Mouse (Mus musculus): ENCODE results near the gene Olfr1089. TPM values are rescaled to one million over a fixed set of nuclear protein-coding genes. Genes with fewer than 3 reads are reported as not detected.

Olfr1089 gene
- not detected in 2 replicates for total RNA-seq (2017)

DNA sequence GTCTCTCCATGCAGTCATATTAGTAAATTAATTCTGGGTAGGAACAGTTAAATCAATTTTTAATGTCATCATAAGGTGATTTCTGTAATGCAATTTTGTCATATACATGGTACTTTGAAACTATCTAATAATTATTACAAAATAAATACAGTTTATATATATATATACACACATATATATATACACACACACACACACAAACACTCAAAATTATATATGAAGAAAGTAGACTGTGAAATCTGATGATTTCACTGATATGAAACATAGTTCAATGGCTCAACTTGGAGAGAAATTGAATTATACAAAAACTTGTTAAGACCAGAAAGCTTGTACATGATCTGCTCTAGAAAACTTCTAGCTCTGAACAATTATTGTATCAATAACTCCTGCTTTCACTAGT, at the start of gene Olfr1089:
Gene Olfr1089, minus strand, starts transcription at position 101 of the 400 bp plus-strand sequence.
- no peak for ATAC-seq (replicated peaks; ENCODE audit: low read depth, poor library complexity, severe bottlenecking)

DNA sequence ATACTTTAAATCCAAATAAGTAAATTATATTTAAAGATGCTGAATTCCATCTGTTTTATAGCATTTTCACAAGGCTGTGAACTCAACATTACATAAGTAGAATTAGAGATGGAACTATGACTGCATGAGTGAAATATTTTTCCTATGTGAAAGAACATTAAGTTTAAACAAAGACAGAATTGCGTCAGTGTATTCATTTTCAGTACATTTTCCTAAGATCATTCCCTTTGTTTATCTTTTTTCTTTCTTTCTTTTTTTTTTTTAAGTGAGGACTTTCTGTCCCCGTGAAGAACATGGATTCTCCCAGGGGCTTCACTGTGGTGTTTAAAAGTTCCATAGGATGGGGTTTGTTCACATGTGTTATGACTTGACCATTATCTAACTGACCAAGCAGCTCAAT, 48.7 kb upstream of the Olfr1089 start, which contains the start of gene Olfr1093:
Gene Olfr1093, plus strand, starts transcription at position 301 of the 400 bp plus-strand sequence.
- no peak for ATAC-seq (replicated peaks; ENCODE audit: low read depth, poor library complexity, severe bottlenecking)

DNA sequence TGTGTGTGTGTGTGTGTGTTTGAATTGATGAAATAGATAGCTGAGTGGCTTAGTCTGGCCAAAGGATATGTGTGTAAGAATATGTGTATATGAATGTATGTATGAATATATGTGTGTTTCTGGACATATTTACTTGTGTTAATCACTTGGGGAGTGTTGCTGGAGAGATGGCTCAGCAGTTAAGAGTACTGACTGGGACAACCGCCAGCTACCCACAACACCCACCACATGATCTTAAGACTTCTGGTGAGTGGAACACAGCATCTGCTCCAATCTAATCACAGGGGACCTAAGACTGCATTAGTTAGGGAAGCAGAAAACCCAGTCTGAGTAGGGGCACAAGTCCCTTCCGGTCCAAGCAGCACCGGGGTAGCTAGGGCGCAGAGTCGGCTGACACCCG, 27.5 kb upstream of the Olfr1089 start:
- ATAC-seq (replicated peaks; ENCODE audit: low read depth, poor library complexity, severe bottlenecking) = no peak

DNA sequence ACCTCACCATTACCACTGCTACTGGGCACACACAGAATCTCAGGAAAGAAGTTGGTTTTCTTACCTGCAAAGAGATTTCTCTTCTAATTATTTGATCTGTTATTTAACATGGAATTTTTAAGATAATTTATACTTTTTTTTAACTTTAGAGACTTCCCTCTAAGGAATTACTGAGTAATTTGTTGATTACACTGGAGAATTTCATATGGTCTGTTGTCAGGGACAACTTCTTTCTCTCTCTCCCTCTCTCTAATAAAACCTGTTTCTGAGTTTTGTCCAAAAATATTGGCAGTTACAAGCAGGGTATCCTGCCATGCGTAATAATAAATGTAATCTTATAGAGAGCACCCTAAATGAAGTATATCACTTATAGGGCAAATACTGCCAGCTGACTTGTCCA, 25.4 kb upstream of the Olfr1089 start, which contains the start of gene Olfr1090:
Gene Olfr1090, minus strand, starts transcription at position 101 of the 400 bp plus-strand sequence.
- ATAC-seq (replicated peaks; ENCODE audit: low read depth, poor library complexity, severe bottlenecking) = no peak

DNA sequence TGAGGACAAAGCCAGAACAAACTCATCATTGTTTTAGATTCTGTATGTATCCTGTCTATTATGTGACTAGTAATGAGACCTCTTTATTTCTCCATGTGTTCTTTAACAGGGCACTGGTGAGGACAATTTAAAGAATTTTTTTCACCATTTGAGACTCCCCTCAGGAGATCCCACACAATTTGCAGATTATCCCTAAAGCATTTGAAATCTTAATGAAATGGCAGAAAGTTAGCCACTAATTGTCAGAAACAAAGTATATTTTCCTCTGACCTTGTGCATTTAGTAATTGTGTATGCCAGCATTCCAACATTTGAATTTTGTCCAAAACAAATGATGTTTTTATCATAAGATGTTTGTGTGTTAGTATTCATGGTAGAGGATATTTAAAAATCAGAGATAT, 35.2 kb downstream of the Olfr1089 start, which contains the start of gene Olfr1087:
Gene Olfr1087, minus strand, starts transcription at position 101 of the 400 bp plus-strand sequence.
- no peak for ATAC-seq (replicated peaks; ENCODE audit: low read depth, poor library complexity, severe bottlenecking)

Other genes with a start within 250 kb of the Olfr1089 start
- not detected in 2 replicates for gene Olfr228, start 246.3 kb downstream of the Olfr1089 start, total RNA-seq (2017)
- not detected in 2 replicates for gene Olfr1076, start 225.2 kb downstream of the Olfr1089 start, total RNA-seq (2017)
- gene Olfr1079, start 191.2 kb downstream of the Olfr1089 start, total RNA-seq (2017) = not detected in 2 replicates
- not detected in 2 replicates for gene Olfr1080, start 175.5 kb downstream of the Olfr1089 start, total RNA-seq (2017)
- not detected in 2 replicates for gene Olfr1082, start 134.7 kb downstream of the Olfr1089 start, total RNA-seq (2017)
- gene Olfr1084, start 94.0 kb downstream of the Olfr1089 start, total RNA-seq (2017) = not detected in 2 replicates
- gene Olfr1085, start 71.7 kb downstream of the Olfr1089 start, total RNA-seq (2017) = not detected in 2 replicates
- gene Olfr1086, start 53.6 kb downstream of the Olfr1089 start, total RNA-seq (2017) = not detected in 2 replicates
- not detected in 2 replicates for gene Olfr1087, start 35.3 kb downstream of the Olfr1089 start, total RNA-seq (2017)
- gene Olfr1090, start 25.3 kb upstream of the Olfr1089 start, total RNA-seq (2017) = not detected in 2 replicates
- not detected in 2 replicates for gene Olfr1093, start 48.8 kb upstream of the Olfr1089 start, total RNA-seq (2017)
- not detected in 2 replicates for gene Olfr141, start 76.3 kb upstream of the Olfr1089 start, total RNA-seq (2017)
- not detected in 2 replicates for gene Olfr1094, start 91.0 kb upstream of the Olfr1089 start, total RNA-seq (2017)
- gene Olfr1095, start 118.0 kb upstream of the Olfr1089 start, total RNA-seq (2017) = not detected in 2 replicates
- not detected in 2 replicates for gene Gm13723, start 141.1 kb upstream of the Olfr1089 start, total RNA-seq (2017)
- gene Olfr1097, start 158.5 kb upstream of the Olfr1089 start, total RNA-seq (2017) = not detected in 2 replicates
- not detected in 2 replicates for gene Olfr1098, start 190.8 kb upstream of the Olfr1089 start, total RNA-seq (2017)
- not detected in 2 replicates for gene Olfr1099, start 227.0 kb upstream of the Olfr1089 start, total RNA-seq (2017)
- gene Olfr1100, start 246.3 kb upstream of the Olfr1089 start, total RNA-seq (2017) = not detected in 2 replicates

Data from common myeloid progenitor, adult 5-6 weeks (primary cell).